ENCODE assay signal across 10 mouse cellular contexts in the genomic region with DNA sequence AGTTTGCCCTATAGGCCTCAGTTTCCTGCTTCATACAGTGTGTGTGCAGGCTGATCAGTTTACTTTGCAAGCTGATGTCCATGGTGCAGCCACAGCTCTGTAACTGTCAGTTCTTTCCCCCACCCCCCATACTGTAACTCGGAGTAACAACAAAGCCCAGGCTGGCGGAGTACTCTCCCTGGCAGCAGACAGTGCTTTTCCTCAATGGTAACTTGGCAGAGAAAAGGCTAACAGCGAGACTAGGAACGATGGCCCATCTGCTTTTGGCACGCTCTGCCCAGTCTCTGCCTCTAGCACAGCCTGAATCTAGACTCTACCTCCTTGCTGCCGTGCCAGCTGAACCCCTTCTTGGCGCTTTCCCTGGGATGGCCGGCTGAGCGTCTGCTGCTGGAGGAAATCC. TPM values are rescaled to one million over a fixed set of nuclear protein-coding genes. Genes with fewer than 3 reads are reported as not detected.
DNase-seq lines count a peak whose midpoint lies in the region; ATAC-seq and TF ChIP-seq lines count a peak whose summit lies in the region.
"Had no signal": no experiment of that assay in that cellular context is flagged by ENCODE, and none has a peak within 500 bp of the region (broad histone marks: within the 10 kb centered on the region; RNA-seq: fewer than 3 reads in every experiment).

No protein-coding gene starts in this region.

- no peak overlapping the region for H3K4me3 ChIP-seq in lung, embryonic 14.5 days (ENCODE audit: low read depth, low read length)
- no peak overlapping the region for H3K4me3 ChIP-seq in cerebellum, adult 2 months (replicated peaks; ENCODE audit: insufficient read depth, low read depth, low read length)
- H3K4me3 ChIP-seq in hindbrain, embryonic 16.5 days (ENCODE audit: low read length), result no peak overlapping the region
- no peak overlapping the region for H3K4me3 ChIP-seq in midbrain, postnatal 0 days (ENCODE audit: low read depth, low read length)
- H3K4me3 ChIP-seq in limb, embryonic 10.5 days, result no peak overlapping the region
- H3K4me3 ChIP-seq: heart, embryonic 12.5 days; limb, embryonic 12.5 days had no signal

- no peaks in the 10 kb centered on the region for H3K4me1 ChIP-seq in lung, embryonic 14.5 days (ENCODE audit: insufficient read depth)
- H3K4me1 ChIP-seq in cerebellum, adult 2 months (ENCODE audit: control insufficient read depth, insufficient read depth, low read length), result peaks cover 6% of the 10 kb centered on the region; the same call in 1 of the 2 replicates
- H3K4me1 ChIP-seq in hindbrain, embryonic 16.5 days (ENCODE audit: control insufficient read depth, insufficient read depth, low read depth, low read length), result no peaks in the 10 kb centered on the region
- no peaks in the 10 kb centered on the region for H3K4me1 ChIP-seq in midbrain, postnatal 0 days (ENCODE audit: insufficient read depth, low read length)
- H3K4me1 ChIP-seq in limb, embryonic 10.5 days, result no peaks in the 10 kb centered on the region
- H3K4me1 ChIP-seq: heart, embryonic 12.5 days; limb, embryonic 12.5 days had no signal

- no peak overlapping the region for H3K9ac ChIP-seq in lung, embryonic 14.5 days
- no peak overlapping the region for H3K9ac ChIP-seq in hindbrain, embryonic 16.5 days (ENCODE audit: low read depth, low read length)
- no peak overlapping the region for H3K9ac ChIP-seq in midbrain, postnatal 0 days (replicated peaks; ENCODE audit: low read length, poor library complexity, severe bottlenecking)
- H3K9ac ChIP-seq: heart, embryonic 12.5 days; limb, embryonic 12.5 days had no signal

- H3K9me3 ChIP-seq in lung, embryonic 14.5 days (ENCODE audit: low read depth, low read length), result no peaks in the 10 kb centered on the region
- no peaks in the 10 kb centered on the region for H3K9me3 ChIP-seq in hindbrain, embryonic 16.5 days (ENCODE audit: control insufficient read depth, low read length)
- no peaks in the 10 kb centered on the region for H3K9me3 ChIP-seq in midbrain, postnatal 0 days (ENCODE audit: low read length)
- no peaks in the 10 kb centered on the region for H3K9me3 ChIP-seq in limb, embryonic 10.5 days (replicated peaks)
- H3K9me3 ChIP-seq: heart, embryonic 12.5 days; limb, embryonic 12.5 days had no signal

- WGBS in lung, embryonic 14.5 days, result 88% methylated on average over 9 of the region's 9 CpGs
- 7% methylated on average over 9 of the region's 9 CpGs for WGBS in cerebellum, adult 2 months
- 70% methylated on average over 7 of the region's 9 CpGs for WGBS in hindbrain, embryonic 16.5 days
- 84% methylated on average over 9 of the region's 9 CpGs for WGBS in midbrain, postnatal 0 days
- 89% methylated on average over 9 of the region's 9 CpGs for WGBS in limb, embryonic 10.5 days

- no peaks in the 10 kb centered on the region for H3K27me3 ChIP-seq in lung, embryonic 14.5 days (ENCODE audit: insufficient read depth, low read length)
- H3K27me3 ChIP-seq in cerebellum, adult 2 months (ENCODE audit: control insufficient read depth, insufficient read depth, low read length), result no peaks in the 10 kb centered on the region
- no peaks in the 10 kb centered on the region for H3K27me3 ChIP-seq in hindbrain, embryonic 16.5 days (replicated peaks; ENCODE audit: control insufficient read depth, insufficient read depth, low read length)
- no peaks in the 10 kb centered on the region for H3K27me3 ChIP-seq in midbrain, postnatal 0 days (ENCODE audit: insufficient read depth, low read length)
- peaks cover 95% of the 10 kb centered on the region for H3K27me3 ChIP-seq in limb, embryonic 10.5 days (ENCODE audit: low read depth, poor library complexity, severe bottlenecking)
- H3K27me3 ChIP-seq: heart, embryonic 12.5 days had no signal

- no peak for TF ChIP-seq POLR2A in cerebellum, adult 2 months (IDR thresholded peaks at IDR 0.05; ENCODE audit: borderline replicate concordance, insufficient read depth, low read length)

- H3K36me3 ChIP-seq in lung, embryonic 14.5 days (ENCODE audit: insufficient read depth), result no peaks in the 10 kb centered on the region
- no peaks in the 10 kb centered on the region for H3K36me3 ChIP-seq in hindbrain, embryonic 16.5 days (ENCODE audit: control insufficient read depth, insufficient read depth, low read length)
- no peaks in the 10 kb centered on the region for H3K36me3 ChIP-seq in midbrain, postnatal 0 days (ENCODE audit: insufficient read depth, low read length)
- no peaks in the 10 kb centered on the region for H3K36me3 ChIP-seq in limb, embryonic 10.5 days
- H3K36me3 ChIP-seq: limb, embryonic 12.5 days had no signal

- no peak overlapping the region for H3K4me2 ChIP-seq in lung, embryonic 14.5 days
- no peak overlapping the region for H3K4me2 ChIP-seq in hindbrain, embryonic 16.5 days (ENCODE audit: low read length)
- H3K4me2 ChIP-seq in midbrain, postnatal 0 days (ENCODE audit: low read depth, low read length, poor library complexity, severe bottlenecking), result no peak overlapping the region
- H3K4me2 ChIP-seq: heart, embryonic 12.5 days; limb, embryonic 12.5 days had no signal

- no peak overlapping the region for H3K27ac ChIP-seq in lung, embryonic 14.5 days (ENCODE audit: low read depth)
- no peak overlapping the region for H3K27ac ChIP-seq in cerebellum, adult 2 months (ENCODE audit: insufficient read depth, low read length)
- H3K27ac ChIP-seq in hindbrain, embryonic 16.5 days (ENCODE audit: low read depth, low read length), result 0 out of 2 replicates have a peak overlapping the region, but pooled peaks have one; percentile 23
- H3K27ac ChIP-seq in midbrain, postnatal 0 days (ENCODE audit: low read depth, low read length), result no peak overlapping the region
- no peak overlapping the region for H3K27ac ChIP-seq in limb, embryonic 10.5 days
- H3K27ac ChIP-seq: limb, embryonic 12.5 days had no signal

- no peak for TF ChIP-seq CTCF in lung, embryonic 14.5 days (IDR thresholded peaks at IDR 0.05; ENCODE audit: low read depth)
- 0 out of 2 replicates have a peak, but pooled peaks have one; percentile 7 for TF ChIP-seq CTCF in cerebellum, adult 2 months (IDR thresholded peaks at IDR 0.05; ENCODE audit: borderline replicate concordance, insufficient read depth, low read depth, low read length)
- TF ChIP-seq CTCF in midbrain, postnatal 0 days (IDR thresholded peaks at IDR 0.05), result no peak

- peak; percentile 25; the same call in 1 of the 2 replicates for ATAC-seq in lung, embryonic 14.5 days (ENCODE audit: insufficient read depth)
- ATAC-seq in hindbrain, embryonic 16.5 days, result peak; percentile 89
- peak; percentile 63 for ATAC-seq in midbrain, postnatal 0 days (ENCODE audit: low FRiP score)
- ATAC-seq: intestine, postnatal 0 days had no signal

- no peak for DNase-seq in lung, embryonic 14.5 days
- DNase-seq in lung, postnatal 36 days, result no peak
- DNase-seq in cerebellum, adult 2 months, result peak; percentile 83 to 92
- DNase-seq in midbrain, postnatal 0 days (ENCODE audit: low spot score), result peak; percentile 85
- DNase-seq in kidney, adult 8-10 months, result no peak
- DNase-seq in limb, embryonic 10.5 days (ENCODE audit: low spot score), result no peak

RNA-seq across cellular contexts. Expression of gene Map3k15, which starts 24.3 kb away (rescaled TPM):
- 0.69 and 0.72 TPM in 2 replicates for polyA plus RNA-seq in lung, embryonic 14.5 days (2014; fragmentation: Nextera tagmentation; extraction: Ambion mirVana)
- 0.41 and 0.57 TPM in 2 replicates for polyA plus RNA-seq in cerebellum, adult 2 months (2012; rRNA removed)
- polyA plus RNA-seq in hindbrain, embryonic 16.5 days (2015; fragmentation: Nextera tagmentation; extraction: Ambion mirVana), result 0.14 and 0.18 TPM in 2 replicates
- total RNA-seq in midbrain, postnatal 0 days (2014; rRNA removed), result 0.90 and 1.2 TPM in 2 replicates
- polyA plus RNA-seq in midbrain, postnatal 0 days (2015; fragmentation: Nextera tagmentation; extraction: Ambion mirVana), result 0.31 and 0.34 TPM in 2 replicates
- 0.15 and 0.20 TPM in 2 replicates for polyA plus RNA-seq in limb, embryonic 10.5 days (2016; fragmentation: Nextera tagmentation; extraction: Ambion mirVana)

Comparison
In these comparisons a context has a peak if more than half of its experiments do, and no peak if none do; other contexts are left out.
1. ATAC-seq: peak in every context shown above with its lines; median percentile 89 in hindbrain, embryonic 16.5 days; 63 in midbrain, postnatal 0 days; 25 in lung, embryonic 14.5 days.
2. DNase-seq: peak in cerebellum, adult 2 months (2 of 2) and midbrain, postnatal 0 days (single experiment); none in lung, embryonic 14.5 days (single experiment), lung, postnatal 36 days (single experiment), kidney, adult 8-10 months (0 of 2) and limb, embryonic 10.5 days (single experiment).